Mouse (Mus musculus) naive thymus-derived CD4-positive, alpha-beta T cell, adult 2 months (primary cell): Measurements from ENCODE around the gene C3.

Source experiments
- DNase-seq: peaks from one replicate; pipeline ENCODE4 v3.0.0-alpha.2; 2011; ENCODE audit warnings: low read depth

Gene C3

DNA sequence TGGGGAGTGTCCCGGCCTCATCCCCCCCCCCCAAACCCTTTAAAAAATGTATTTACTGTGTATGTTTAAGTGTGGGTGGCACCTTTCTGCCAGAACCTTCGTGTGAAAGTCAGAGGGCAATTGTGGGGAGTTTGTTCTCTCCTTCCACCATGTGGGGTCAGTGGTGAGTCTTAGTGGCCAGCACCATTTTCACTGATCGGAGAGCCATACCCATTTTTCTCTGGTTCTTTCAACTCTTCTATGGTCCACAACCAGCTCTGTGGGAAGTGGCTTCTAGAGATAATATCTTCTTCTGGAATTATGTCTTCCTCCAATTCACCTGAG, 8.1 kb downstream of the C3 start:
- DNase-seq, result peak; percentile 50

DNA sequence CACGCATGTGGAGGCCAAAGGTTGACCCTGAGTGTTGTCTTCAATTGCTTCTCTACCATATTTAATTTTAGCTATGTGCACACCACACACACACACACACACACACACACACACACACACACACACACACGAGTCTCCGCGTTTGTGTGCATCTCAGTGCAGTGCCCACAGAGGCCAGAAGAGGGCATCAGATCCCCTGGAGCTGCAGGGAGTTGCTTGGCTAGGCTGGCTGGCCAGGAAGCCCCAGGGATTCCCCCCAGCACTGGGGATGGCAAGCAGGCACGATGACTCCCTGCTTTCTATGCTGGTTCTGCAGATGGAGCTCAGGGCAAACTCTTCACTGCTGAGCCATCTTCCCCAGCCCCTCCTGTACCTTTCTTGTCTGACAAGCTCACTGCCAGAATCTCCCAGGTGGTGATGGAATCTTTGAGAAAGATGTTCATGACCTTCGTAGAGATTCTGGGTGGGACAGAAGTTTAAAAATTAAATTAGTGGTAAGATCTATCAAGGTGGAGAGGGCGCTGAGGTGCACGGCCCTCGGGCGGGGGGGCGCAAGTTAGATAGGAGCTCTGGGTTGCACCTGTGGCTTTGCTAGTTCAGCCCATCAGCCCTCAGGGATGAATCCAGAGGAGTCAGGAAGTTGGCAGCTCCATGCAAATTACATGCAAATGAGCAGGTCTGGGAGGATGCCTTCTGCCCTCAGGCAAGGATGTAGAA, 8.6 kb downstream of the C3 start:
- DNase-seq, result peak; percentile 85

DNA sequence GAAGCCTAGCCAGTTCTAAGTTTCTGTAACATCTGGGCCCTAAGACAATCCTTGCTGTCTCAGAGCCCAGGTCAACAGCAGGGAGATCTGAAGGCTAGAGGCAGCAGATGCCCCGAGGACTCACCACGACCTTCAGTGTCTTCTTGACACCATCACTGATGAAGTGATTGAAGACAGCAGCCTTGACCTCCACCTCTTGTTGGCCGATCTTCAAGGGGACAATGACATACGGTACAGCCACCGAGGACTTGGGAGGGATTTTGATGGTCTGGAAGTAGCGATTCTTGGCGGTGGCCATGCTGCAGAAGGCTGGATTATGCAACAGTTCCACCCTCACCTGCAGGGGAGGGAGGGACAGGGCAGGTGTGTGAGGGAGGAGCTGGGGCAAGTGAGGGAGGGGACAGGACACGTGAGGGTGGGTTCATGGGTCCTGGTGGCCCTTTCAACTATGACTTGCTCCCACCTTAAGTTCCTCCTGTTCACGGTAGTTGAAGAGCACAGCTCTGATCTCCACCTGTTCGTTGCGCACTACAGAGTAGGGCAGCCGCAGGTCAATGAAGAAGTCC, 9.5 kb downstream of the C3 start:
- DNase-seq, result no peak

DNA sequence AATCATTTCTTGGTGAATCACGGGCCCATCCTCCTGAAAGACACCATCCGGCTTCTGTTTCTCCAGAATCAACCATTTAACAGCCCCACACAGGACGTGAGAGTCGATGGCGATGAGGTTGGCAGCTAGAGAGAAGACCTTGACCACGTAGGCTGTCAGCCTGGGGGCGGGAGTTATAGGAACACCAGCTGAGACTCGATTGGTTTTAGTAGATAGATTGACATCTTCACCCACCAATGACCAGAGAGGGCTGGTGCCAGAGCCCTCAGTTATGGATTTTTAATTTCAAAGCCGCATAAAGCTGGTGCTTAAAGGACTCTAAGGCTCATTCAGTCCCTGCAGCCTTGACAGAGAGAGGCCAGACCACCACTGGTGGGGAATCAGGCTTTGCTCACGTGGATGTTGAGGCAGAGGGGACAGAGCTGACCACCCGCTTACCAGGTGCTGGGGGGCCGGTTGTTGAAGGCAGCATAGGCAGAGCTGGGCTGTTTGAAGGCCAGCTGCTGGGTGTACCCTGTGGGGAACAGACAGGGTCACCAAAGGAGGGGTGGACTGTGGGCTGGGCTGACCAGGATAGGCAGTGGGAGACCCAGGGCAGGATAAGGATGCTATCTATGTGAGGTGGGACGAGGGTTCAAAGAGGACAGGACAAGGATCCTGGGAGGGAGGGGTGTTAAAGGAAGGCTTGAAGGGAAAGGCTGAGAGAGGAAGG, 13.1 kb downstream of the C3 start:
- DNase-seq, result peak; percentile 35

DNA sequence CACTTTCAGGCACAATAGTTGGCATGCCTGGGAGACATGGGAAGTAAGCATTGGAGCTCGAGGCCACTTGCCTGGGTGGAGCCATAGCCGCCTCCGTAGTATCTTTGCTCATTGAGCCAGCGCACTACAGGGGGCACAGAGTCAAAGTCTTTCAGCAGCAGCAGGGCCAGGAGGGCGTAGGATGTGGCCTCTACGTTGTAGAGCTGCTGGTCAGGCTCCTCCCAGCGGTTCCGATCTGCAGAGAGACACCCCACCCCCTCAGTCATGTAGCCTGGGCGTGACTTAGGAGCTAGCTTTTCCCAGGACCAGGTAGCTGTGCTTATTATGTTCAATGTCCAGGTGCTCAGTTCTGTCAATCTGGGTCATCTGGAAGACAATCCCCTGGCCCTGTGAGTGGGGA, 16.4 kb downstream of the C3 start:
- DNase-seq, result no peak

DNA sequence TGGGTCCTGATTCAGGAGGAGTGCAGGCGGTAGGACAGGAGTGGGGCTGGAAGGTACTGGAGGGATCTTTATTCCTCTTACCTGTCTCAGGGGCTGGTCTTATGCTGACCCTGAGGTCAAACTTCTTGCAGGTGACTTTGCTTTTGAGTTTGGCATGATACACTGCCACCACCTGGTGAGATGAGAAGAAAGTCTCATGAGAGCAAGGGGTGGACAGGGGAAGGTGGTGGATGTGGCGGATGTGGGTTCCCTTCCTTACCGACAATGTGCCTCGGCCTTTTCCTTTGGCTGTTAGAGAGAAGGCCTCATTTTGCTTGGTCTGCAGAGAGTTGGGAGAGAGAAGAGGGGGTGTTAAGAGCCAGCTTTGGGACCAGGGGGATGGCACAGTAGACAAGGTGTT, 18.6 kb downstream of the C3 start:
- peak; percentile 67 for DNase-seq

DNA sequence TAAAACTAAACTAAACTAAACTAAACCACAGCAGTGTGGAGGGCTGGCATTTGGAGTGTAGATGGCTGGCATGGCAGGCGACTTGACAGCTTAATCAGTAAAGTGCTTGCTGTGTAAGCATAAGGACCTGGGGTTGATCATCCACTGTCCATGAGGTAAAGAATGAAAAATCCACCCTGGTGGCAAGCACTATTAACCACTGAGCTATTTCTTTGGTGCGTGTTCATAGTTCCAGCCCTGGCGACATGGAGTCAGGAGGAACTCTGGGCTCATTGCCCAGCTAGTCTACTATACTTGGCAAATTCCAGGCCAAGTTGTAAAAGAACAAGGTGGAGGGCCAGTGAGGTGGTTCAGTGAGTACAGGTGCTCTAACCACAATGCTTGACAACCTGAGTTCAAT, 20.0 kb downstream of the C3 start:
- DNase-seq, result no peak

DNA sequence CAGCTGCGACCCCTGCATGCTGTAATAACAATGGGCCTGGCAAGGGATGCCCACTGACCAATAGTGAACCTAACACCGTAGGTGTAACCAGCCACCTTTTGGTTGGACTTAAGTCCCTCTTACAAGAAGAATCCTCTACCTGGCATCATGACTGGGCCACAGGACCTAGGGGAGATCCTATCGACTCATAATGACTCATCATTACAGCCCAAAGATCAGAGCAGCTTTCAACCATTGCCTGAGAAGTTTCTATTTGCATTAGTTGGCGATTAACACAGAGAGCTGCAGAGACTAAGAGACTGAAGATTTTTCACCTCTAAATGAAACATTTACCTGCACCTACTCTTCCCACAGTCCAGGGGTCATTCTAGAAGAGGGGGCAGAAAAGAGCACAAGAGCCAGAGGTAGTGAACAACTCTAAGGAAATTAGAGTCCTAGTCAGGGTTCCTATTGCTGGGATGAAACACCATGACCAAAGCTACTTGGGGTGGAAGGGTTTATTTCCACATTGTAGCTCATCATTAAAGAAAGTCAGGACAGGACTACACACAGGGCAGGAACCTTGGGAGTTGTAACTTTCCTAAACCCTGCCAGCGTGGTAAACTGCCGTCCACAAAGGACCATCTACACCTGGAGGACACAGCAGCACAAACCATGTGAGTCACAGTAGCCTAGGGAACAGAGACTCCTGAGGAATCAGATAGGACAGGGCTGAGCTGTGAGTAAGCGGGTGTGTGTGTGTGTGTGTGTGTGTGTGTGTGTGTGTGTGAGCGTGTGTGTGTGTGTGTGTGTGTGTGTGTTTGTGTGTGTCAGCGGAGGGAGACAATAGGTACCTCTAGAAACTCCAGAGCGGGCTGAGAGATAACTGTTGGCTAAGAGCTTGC, 25.9 kb downstream of the C3 start:
- no peak for DNase-seq

DNA sequence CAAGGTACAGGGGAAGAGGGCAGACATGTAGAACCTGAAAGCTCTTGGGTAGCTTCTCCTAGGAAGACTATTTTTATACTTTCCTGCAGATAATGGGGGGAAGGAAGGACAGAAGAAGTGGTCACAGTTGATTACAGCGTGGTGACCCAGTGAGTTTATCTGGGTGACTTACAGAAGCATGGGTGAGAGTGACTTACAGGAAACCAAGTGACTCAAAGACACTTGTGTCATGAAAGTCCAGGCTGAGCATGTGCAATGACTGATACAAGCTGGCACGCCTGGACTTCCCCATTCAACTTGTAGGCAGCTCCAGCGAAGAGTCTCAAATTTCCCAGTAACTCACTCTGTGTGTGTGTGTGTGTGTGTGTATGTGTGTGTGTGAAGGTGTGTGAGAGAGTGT, 29.7 kb downstream of the C3 start:
- DNase-seq, result no peak

DNA sequence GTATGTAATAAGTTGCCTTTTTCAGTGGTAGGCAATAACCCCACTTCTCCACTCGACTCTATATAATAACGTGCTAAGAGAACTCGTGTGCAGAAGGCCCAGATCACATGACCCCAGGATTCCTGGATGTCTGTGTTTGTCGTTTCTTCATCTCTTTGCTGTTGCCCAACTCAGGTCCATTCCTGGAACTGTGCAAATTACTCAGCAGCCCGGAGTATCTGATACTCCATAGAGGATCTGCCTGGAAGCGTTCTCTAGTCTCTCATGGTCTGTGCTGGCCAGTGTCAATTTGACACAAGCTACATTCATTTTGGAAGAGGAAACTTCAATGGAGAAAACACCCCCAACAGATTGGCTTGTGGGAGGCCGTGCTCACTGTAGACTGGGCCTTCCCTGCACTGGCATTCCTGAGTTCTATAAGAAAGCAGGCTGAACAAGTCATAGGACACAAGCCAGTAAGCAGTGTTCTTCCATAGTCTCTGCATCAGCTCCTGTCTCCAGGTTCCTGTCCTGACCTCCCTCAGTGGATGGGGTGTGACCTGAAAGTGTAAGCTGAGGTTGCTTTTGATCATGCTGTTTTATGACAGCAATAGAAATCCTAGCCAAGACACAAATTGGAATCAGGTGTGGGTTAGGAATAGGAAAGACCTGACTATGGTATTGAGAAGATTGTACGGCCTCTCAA, 32.5 kb downstream of the C3 start:
- no peak for DNase-seq

DNA sequence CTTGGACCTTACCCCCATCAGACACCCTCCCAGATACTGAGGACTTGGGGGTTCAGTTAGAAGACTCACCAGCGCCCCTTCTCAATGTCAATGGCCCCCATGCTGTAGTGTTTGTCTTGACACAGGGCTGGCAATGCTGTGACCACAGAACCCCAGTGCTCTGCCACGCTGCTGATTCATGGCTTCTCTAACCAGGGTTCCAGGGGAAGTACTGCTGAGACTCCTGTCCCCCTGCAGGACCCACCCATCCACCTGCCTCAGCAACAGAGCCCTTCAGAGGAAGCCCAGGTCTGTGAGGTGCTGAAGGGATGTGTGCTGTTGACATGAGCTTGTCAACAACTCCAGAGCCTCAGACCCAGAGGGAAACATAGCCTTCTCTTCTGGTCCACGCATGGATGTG, 33.2 kb downstream of the C3 start:
- DNase-seq, result no peak

DNA sequence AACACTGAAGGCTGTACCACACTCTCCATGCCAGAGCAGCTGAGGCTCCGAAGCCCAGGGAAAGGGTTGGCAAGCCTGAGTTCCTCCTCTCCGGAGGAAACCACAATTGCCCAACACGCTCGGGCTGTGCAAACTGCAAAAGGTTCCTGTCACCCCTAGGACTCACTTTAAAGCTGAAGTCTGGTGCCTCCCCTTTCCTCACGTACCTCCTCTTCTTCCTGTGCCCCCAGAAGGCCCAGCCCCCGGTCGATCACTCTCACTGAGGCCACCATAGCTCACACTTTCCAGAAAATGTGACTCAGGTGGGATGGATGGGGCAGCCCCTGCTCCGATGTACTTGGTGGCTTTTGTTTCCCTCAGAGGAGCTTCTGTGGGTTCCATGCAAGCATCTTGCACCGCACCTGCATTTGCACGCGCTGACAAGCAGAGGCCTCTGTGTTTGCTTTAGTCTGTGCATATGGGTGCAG, 33.9 kb downstream of the C3 start, which contains the start of gene Tnfsf14:
TSS of gene Tnfsf14 (minus strand) at position 137 of the 467 bp plus-strand sequence.
- DNase-seq, result peak; percentile 59

DNA sequence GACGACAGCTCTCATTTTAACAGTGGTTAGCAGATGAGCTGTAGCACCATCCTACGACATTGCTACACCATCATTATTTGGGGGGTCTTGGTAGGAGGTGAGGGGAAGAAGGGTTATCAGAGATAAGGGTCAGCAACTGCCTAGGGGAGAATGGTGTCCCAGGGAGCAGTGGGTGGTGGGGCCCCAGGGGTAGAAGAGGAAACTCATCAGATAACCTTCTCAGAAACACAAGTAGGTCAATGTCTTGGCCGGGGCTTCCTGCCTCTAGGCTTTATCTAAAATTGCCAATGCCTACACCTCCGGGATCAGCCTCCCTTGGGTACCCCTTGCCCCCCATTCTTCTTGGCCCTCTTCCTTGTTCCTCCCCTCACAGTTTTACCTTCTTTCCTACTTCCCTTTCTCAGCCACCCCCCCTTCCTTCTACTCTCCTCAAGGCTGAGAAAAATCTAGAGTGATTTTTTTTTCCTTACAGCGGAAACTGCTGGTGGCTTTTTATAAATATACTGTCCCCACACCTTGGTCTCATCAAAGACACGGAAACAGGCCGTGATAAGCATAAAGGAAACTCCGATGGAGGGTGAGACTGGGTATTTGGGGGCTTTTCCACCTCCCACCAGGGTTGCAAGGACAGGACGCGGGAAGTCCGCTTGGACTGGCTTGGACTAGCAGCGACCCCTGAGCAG, 39.3 kb downstream of the C3 start:
- peak; percentile 35 for DNase-seq

DNA sequence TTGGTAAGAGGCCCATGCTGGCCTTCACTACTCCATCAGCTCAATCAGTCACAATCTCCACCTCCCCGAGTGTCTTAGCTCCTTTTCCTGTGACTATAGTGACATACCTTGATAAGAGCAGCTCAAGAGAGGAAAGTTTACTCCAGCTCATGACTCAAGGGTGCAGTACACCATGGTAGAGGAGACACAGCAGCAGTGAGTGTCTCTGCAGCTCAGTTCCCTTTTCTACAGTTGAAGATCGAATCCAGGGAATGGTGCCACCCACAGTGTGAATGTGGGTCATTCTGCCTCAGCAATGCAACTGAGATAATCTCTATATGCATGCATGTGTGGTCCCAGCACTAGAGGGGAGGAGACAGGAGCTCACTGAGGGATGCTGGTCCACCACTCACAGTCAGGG, 42.3 kb downstream of the C3 start:
- no peak for DNase-seq

DNA sequence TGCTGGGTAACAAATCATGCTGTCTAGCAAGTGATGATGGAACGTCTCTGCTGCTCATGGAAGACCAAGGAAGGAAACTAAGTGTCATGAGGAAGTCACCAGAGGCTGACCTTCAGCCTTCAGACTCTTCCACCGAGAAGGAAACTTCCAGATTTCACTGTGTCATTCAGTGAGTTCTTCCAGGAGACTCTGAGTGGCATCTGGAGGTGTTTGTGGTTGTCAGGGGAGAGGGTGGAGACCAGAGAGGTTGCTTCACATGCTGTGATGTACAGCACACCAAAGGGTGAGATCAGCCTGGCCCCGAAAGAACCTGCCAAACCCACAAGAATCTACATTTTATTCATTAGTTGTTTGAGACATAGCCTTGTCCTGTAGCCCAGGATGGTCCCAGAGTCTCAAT, 45.1 kb downstream of the C3 start:
- DNase-seq, result no peak

DNA sequence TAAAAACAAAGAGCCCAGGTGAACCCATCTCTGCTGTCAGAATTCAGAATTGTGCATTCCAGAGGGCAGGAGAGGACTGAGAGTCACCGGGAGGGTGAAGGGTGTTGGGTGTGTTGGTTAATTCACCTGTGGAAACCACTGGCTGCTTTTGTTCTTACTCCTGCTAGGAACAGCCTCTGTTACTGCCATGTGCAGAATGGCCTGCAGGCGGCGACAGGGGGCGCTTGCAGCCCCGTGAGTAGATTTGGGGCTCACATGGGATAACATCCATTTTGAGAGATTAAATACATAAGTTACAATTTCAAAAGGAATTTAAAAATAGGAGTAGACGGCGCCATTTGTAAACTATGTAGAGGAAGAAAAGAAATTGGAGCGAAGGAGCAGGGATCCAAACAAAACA, 47.6 kb downstream of the C3 start:
- peak; percentile 75 for DNase-seq

DNA sequence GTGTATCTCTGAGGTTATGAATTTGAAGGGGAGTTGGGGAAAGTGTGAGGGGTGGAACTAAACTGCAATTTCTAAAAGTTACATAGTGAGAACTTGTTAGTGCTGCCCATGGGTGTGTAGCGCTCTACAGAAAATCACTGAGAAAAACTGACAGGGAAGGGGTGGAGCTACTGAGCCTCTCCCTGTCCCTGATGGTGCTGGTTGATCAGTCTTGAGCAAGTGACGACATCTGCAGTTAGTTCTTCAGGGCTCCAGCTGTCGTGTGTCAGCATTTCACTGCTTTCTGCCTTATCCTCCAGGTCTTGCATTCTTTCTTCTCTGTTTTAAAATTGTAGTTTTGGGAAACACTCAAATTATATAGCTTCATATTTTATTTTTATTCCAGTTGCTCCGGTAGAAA, 54.6 kb downstream of the C3 start:
- no peak for DNase-seq

DNA sequence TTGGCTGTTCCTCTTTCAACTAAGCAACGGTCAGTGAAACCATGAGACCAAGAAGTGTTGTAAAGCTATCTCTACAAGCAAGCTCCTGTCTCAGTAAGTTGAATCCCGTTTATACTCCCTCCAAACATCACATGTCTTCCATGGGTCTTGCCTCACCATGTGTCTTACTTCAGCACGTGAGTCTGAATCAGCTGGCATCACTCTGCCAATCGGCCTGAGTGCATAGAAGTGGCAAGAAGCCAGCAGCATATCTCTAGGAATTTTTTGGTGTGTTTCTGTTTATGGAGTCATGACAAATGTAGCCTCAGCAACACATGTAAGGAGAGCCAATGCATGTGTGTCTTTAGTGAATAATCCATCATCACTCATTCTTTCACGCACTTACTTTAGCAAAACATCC, 55.6 kb downstream of the C3 start:
- no peak for DNase-seq

DNA sequence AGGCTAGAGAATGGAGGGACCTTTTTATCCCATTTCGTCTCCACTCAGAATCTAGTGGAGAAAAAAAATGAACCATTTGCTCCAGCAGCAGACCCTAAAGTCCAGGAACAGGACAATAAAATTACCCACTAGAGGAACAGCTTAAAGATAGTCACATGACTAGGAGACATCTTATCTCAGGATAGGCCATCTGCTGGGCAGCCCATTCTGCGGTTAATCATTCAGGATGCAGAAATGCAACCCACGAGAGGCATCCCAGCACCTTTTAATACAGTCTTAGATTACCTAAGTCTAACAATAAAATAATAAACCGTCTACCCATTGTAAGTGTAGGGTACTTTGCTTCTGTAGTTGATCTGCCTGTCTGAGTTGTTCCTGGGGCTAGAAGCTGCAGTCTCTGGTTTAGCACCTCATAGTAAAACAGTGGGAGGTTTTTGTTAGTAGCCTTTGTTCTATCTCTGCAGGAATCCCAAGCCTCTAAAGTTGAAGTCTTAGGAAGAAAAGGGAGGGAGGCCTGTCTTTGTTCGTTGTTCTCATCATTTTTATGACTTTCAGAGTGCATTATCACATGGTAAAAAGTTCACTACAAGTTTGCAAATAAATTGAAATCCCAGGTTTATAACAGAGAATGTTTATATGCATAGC, 57.2 kb downstream of the C3 start:
- DNase-seq, result no peak
